Mouse (Mus musculus): ENCODE measurements at regions not wholly inside any gene's neighbourhood (a gene's known extent, or its start where the extent isn't known, plus 50 kb on each side); places are given as distances from the start of the nearest gene placed in this dataset.

DNA sequence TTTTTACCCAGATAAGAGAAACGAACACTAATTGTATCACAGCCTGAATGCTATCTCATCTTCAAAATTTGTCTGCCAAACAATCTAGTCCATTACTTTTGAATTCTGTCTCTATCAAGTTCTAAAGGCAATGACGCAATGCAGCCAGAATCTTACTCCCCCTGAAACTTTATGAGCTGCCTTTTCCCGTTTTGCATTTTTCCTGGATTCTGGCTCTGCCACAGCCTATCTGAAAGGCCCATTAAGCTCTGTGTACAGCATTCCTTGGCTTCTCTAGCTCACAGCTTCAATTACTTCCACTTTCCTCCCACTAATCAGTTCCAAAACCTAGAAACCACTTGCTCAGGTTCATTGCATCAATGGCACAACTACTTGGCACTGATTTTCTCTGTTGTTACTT is 298.0 kb upstream of the Ppfia2 start:
- TF ChIP-seq CTCF (IDR thresholded peaks at IDR 0.05; ENCODE audit: borderline replicate concordance, extremely low read depth, insufficient read depth, insufficient read length) (no peak), POLR2A (IDR thresholded peaks at IDR 0.05; ENCODE audit: borderline replicate concordance, extremely low read depth, insufficient read depth, insufficient read length, poor library complexity, severe bottlenecking) (no peak)
